Mouse (Mus musculus): ENCODE measurements around the gene Pgm5.

Pgm5 gene

DNA sequence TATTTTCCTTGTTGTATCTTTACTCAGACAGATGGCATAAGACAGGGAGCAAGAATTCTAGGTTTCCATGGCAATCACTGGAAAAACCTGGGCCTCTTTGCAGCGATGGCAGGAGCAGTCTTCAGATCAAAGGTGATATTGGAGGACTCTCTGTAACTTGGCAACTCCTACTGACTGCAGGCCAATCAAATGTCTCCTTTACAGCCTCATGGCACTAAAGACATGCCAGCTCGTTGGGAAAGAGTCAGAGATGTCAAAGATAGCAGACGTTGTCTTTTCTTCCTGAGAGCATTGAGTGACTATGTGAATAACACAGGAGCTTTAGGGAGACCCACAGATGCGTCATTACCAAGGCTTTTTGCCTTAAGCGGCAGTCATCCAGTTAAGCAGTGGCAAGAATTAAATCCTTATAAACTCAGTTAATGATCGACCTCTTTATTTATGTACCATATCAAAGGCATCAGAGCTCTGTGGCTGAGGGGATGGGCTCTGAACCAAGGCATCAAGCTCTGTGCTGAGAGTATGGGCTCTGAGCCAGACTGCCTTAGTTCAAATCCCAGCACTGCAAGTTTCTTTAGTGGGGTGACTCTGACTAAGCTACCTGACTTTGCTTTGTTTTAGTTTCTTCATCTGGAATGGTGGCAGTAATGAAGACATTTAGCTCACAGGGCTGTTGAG is 209.2 kb downstream of the Pgm5 start:
- no peak for DNase-seq

- no peak for DNase-seq
Observed at GRCm38 (mm10) chr19:24651595-24651994, 210.1 kb downstream of the Pgm5 start.

DNA sequence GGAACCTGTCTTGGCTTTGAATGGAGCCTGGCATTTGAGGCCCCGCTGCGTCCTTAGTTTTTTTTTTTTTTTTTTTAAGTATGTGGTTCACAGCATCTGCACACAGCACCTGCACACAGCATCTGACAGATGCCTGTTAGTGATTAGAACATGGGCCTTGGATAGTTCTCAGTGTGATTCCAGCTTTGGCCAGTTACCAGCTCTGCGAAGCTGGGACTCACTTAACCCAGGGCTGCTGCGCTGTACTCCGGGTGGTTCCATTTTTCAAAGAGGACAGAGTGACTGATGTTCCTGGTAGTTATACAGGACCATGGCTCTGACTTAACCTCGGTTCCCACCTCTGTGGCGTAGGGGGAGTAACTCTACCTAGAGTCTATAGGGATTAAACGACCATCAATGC is 211.2 kb downstream of the Pgm5 start:
- DNase-seq: no peak

GRCm38 (mm10) chr19:24648016-24648415 is 213.6 kb downstream of the Pgm5 start:
- DNase-seq: no peak

GRCm38 (mm10) chr19:24646162-24646829 is 215.4 kb downstream of the Pgm5 start:
- DNase-seq: no peak

GRCm38 (mm10) chr19:24644971-24645370 is 216.7 kb downstream of the Pgm5 start:
- DNase-seq: no peak

- no peak for DNase-seq
Observed at GRCm38 (mm10) chr19:24640982-24641381, 220.7 kb downstream of the Pgm5 start.

GRCm38 (mm10) chr19:24637988-24638387 is 223.7 kb downstream of the Pgm5 start:
- no peak for DNase-seq

GRCm38 (mm10) chr19:24636616-24637015 is 225.0 kb downstream of the Pgm5 start:
- no peak for DNase-seq

GRCm38 (mm10) chr19:24634602-24635001 is 227.1 kb downstream of the Pgm5 start:
- peak; percentile 60 for DNase-seq
